Mouse (Mus musculus) thymus, postnatal 25 days (tissue): ENCODE results near the gene Asprv1.
A peak's percentile ranks its signal among the peaks of the same experiment; 100 is the strongest.

ENCODE experiments used
- DNase-seq: peaks from one replicate; pipeline ENCODE4 v3.0.0; 2022

Gene Asprv1

GRCm38 (mm10) chr6:86627946-86628345 is at the start of gene Asprv1:
TSS of gene Asprv1 (plus strand) at chr6:86628164.
- DNase-seq = peak; percentile 40

GRCm38 (mm10) chr6:86578396-86578795 is 49.6 kb upstream of the Asprv1 start:
- no peak for DNase-seq

DNA sequence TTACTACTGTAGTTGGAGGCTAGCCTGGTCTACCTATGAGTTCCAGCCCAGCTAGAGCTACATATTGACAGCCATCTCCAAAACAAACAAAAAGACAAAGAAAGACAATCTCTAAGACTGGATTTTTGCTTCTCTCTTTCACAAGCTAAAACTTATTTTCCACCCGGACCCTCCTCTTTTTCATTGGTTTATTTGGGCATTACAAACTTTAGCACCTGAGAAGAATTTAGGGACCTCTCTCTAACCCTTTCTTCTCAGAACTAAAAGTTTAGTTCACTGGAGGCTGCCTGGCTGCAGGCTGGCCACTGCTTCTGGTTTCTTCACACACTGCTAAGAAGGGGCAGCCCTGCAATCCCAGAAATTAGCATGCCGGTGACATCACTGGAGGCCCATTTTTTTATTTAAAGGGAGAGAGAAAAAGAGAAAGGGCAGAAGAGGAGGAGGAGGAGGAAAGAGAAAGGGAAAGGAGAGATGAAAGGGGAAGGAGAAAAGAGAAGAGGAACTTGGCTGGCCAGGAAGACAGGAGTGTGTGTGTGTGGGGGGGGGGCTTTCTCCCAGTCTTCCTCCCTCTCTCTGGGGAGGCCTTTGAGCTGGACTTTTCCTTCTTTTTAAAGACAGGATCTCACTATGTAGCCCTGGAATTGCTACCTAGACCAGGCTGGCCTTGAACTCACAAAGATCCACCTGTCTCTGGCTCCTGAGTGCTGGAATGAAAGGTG is 48.7 kb upstream of the Asprv1 start:
- DNase-seq = no peak

- no peak for DNase-seq
Measured at GRCm38 (mm10) chr6:86579926-86580325, 48.0 kb upstream of the Asprv1 start.

DNA sequence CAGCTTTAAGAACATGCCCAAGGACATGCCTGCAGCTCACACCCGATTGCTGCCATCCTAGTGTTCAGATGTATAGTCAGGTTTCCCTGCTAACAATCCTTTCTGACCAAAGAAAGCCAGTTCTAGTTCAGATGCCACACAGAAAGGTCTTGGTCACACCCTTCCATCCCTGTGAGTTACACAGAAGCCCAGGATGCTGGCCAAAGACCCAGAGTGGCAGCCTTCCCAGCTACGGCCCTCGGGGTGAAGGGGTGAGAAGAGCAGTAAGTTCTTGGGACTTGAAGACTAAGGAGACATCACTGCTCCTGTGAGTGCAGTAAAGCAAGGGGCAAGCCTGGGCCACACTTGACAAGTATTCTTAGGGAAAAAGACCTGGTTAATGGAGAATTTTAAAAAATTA is 44.8 kb upstream of the Asprv1 start:
- no peak for DNase-seq

DNA sequence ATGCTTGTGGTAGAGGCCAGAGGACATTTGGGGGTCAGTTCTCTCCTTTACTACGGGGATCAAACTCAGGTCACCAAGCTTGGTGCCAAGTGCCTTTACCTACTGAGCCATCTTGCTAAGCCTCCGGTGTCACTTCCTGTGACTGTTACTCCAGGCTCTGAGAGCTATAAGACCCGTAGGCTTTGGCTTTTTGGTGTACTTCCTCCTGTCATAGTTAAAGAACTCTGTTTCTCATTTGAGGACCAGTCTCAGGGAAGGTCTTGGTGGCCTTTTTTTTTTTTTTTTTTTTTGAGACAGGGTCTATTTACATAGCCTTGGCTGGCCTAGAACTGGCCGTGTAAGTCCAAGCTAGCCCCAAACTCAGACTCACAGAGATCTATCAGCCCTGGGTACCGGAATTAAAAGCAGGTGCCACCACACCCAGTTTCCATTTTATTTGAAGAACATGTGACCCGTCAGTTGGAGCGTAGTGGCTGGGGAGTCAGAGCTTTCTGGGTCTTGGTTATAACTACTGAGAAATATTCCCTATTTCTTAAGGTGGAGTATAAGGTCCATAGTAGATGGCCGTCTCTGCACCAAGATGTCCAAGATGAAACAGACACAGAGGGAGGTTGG is 44.3 kb upstream of the Asprv1 start:
- DNase-seq = no peak

DNA sequence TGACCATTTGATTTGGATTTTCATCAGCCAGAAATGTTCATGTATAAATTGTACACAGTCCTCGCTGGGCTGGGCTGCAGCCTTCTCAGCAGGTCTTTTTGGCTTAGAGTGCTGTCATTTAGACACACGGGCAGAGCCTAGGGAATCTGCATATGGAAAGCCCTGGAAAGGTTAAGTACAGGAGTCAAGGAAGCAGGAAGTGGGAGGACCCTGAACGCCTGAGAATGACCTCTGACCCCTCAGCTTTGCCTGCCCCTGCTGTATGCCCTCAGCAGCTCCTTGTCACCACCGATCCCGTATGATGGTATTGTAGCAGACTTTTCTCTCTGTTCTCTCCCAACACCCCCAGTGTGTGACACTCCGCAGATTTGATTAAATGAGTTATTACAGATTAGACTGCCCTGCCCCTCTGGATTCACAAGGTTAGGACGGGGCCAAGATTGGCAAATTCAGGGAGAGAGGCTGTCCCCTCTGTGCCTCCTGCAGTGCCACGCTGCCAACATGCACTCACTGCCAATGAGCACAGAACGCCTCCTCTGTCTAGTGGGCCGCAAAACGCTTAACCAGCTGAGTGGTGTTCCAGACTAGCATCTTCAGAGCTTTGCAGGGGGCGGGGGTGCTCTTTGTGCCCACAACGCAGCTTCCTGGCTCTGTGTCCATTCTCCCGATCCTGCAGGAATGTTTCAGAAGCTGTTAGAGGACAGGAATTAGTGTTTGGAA is 43.5 kb upstream of the Asprv1 start:
- DNase-seq = peak; percentile 35

DNA sequence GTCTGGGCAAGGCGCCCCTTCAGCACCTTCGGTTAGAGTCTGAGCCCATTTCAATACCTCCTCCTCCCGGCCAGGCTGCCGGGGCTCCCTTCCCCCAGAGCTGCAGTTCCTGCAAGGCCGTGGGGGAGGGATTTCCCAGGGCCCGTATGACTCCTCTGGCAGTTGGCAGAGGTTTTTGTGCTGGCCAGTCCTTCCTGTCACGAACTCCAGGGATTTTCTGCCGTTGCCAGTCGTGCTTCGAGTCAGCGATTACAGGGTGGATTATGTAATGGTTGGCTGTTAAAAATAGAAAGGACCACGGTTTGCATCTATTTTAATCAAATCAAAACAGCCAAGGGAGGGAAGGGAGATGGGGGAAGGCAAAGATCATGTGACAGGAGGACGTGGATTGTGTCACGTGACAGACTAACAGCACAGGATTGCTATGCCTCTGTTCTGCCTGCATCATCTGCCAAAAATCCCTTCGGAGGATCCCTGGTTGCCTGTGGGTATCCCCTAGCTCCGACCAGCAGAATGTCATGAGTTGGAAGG is 42.8 kb upstream of the Asprv1 start:
- peak; percentile 61 for DNase-seq

GRCm38 (mm10) chr6:86586070-86586469 is 41.9 kb upstream of the Asprv1 start:
- DNase-seq = no peak

DNA sequence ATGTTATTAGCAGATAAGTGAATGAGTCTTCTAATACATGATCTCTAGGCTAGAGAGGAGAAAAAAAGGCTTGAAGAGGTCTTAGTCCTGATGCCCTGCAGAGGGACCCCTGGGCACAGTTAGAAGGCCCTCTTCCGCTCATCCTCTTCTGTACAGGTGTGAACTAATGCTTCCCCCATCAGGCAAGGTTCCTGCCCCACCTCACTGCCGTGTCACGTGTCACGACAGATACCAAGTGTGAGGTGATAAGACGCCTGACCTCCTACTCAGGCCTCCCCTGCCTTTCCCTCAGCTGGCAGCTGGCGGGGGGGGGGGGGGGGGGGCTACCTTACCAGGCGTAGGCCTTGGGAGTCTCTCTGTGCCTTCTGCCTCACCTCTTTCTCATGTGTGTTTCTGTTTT is 39.5 kb upstream of the Asprv1 start:
- DNase-seq = no peak

DNA sequence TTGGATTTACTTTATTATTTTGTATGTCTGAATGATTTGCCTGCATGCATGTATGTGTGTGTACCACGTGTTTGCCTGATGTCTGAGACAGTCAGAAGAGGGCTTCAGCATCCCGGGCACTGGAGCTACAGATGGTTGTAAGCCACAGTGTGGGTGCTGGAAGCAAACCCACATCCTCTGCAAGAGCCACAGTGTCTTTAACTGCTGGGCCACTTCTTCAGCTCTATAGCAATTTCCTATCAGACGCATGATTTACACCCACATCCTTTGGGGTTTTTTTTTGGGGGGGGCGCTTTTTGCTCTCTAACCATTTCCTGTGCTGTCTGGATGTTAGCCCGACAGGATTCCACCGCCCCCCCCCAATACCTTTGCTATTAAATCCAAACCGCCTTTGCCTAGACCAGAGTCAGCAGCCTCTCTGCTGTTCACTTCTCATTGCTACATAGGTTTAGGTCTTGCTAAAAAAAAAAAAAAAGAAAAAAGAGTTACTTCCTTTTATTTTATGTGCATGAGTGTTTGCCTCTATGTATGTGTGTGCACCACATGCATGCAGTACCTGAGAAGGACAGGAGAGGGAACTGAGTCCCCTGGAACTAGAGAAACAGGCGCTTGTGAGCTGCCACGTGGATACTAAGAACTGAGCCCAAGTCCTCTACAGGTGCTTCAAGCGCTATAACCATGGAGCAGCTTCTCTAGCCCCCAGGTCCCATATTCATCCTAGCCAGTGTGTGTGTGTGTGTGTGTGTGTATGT is 34.6 kb upstream of the Asprv1 start:
- DNase-seq = peak; percentile 51

DNA sequence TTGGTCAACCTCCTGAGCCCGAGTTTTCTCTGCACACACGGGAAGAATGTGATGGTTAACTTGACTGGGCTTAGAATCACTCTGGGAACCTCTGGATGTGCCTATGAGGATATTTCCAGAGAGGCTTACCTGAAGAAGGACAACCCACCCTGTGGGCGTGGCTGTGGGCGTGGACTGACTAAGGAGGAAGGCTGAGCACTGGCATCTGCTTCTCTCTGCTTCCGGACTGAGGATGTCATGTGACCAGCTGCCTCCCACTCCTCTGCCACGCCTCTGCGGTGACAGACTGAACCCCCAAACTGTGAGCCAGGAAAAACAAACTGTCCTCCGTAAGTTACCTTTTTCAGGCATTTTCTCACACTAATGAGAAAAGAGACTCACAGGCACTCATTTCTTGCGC is 33.3 kb upstream of the Asprv1 start:
- DNase-seq = no peak

DNA sequence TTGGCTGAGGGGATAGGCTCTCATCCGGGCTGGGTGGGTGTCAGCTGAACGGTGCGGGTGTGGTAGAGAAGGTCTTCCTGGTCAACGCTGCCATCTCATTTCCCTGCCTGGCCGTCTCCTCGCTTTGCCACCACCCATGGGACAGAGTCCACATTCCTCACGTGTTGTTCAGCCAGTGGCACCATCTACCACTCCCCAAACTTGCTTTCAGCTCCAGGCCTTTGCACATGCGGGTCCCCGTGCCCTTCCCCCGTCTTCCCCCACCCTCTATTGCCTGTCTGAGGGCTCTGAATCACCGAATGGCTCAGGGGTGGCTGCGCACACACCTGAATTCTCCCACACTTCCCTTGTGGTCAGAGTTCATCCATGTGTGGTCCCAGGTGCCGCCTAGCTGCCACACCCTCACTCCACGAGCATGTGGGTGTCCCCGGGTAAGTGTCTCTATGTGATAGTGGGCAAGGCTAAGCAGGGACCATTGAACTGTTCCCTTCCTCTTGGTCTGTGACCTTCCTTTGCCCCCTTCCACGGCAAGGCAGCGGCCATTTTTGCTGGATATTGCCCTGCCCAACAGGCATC is 32.0 kb upstream of the Asprv1 start:
- no peak for DNase-seq

- no peak for DNase-seq
Measured at GRCm38 (mm10) chr6:86598742-86599193, 29.2 kb upstream of the Asprv1 start.

GRCm38 (mm10) chr6:86599197-86599596 is 28.8 kb upstream of the Asprv1 start:
- peak; percentile 77 for DNase-seq

DNA sequence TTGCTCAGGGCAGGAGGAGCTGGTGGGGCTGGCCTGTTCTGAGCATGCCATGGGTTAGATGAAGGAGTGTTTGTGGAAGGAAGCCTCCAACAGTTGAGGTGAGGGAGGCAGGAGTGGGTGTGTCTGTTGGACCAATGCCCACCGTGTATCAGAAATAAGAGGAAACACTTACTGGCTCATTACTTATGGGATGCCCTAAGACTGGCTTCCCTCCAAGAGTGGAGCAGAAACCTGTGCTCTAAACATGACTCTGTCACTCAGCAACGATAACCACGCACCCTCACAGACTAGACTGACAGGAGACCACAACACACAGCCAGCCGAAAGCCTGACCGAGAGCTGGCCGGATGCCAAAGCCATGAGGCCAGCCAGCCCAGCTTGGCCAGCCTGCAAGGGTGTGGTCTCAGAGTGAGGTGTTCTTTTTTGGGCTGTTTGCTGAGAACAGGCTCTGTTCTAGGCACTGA is 28.0 kb upstream of the Asprv1 start:
- peak; percentile 18 for DNase-seq

DNA sequence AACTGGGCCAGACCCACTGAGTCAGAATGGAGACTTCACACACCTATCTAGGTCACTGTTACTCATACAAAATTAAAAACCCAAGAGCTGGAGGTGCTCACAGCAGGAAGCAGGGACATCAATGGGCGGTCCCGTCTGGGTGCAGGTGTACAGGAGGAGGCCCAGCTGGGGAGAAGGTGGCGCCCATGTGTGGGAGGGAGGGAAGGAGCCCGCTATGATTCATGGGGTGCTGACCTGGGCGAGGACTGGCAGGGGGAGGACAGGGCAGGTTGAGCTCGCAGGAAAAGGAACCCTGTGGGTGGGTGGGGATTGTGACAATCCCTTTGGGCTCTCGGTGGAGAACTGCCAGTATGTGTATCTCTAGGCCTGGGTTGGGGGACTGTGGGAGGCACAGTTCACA is 22.7 kb upstream of the Asprv1 start:
- peak; percentile 71 for DNase-seq

DNA sequence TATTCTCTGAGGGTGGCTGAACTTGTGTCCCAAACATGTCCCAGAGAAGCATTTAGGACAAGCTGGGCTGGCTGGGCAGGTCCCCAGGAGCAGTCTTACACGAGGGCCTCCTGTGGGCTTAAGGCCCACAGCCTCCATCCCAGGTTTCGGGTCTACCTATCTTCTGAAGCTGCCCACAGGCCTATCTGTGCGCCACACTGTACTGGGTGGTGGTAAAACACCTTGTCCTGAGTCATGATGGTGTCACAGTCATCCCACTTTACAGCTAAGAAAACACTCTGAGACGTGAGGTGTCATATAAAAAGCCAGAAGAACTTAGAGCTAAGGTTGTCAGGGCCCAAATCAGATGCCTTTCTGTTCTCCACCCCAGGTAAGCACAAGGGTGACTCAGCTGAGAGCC is 21.7 kb upstream of the Asprv1 start:
- no peak for DNase-seq

GRCm38 (mm10) chr6:86607471-86607870 is 20.5 kb upstream of the Asprv1 start:
- DNase-seq = peak; percentile 63

- DNase-seq = no peak
Measured at GRCm38 (mm10) chr6:86609235-86609634, 18.7 kb upstream of the Asprv1 start.

DNA sequence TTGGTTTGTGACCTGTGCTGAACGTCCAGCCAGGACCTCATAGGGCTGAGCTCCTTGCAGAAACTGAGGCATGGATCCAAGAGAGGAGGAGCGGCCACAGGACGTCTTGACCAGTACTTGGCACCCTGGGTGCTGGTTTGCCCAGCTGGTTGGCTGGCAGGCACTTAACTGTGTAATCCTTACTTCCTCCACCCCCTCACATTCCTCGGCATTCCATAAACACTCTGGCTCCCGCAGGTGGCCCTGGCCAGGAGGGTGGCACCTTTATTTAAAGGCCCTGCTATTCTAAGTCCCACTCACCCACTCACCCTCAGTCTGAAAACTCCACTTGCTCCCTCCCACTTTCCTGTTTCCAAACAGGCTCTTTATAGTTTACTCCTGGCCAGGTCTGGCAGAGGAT is 17.2 kb upstream of the Asprv1 start:
- no peak for DNase-seq

GRCm38 (mm10) chr6:86615301-86615700 is 12.7 kb upstream of the Asprv1 start:
- DNase-seq = no peak

DNA sequence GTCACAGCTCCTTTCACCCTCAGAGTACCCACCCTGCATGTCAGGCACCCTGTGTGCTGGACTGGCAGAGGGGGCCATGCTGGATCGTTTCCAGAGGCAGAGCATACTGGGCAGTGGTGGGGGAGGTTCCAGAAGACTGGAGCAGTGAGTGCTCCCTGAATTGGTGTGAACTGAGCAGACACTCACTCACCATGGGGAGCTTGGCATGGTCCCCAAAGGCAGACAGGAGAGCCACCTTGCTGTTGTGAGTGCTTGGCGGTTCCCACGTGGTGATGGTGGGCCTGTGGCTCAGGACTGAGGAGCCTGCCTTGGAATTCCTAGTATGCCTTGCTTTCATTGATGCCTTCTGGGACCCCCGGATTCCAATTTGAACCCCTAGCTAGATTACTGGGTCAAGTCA is 4.8 kb upstream of the Asprv1 start:
- DNase-seq = no peak
